Mouse (Mus musculus): ENCODE measurements around the gene Pdgfb.

The Pdgfb gene

DNA sequence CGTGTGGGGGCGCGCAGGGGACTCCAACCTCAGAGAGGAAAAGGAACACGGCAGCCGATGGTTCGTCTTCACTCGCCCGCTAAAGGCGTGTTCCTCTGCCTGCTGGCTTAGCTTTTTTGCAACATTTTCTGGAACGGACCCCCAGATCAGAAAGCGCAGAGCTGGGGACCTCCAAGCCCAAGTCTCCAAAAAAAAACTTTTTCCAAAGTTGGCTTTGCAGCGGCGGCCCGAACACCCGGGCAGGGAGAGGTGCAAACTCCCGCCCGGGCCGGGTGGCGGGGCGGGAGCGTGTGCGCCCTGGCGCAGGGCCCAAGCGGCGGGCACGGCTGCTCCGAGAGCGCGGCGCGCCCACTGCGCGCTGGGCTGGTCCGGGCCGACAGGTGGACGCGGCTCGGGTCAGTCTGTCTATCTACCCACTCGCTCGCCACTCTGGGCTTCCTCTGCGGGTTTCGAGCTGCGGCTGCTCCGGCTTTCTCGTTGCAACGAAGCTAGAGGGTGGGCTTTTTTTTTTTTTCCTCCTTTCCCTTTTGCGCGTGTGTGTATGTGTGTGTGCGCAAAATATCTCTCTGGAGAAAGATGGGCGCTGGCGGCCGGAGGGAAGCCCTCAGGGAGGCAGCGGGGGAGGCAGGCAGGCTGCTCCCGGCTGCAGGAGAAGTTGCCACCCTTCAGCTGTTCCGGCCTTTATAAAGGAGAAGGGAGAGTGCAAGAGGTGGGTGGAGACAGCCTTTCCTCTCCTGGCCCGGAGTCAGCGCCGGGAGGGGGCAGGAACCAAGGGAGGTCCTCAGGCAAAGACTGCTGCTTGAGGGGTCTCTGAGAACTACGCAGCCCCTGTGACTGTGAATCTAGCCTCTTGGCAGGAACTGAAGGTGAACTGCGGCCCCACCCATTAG, at the start of gene Pdgfb:
TSS of gene Pdgfb (minus strand) at position 657 of the 890 bp plus-strand sequence.
- peak; percentile 64 for DNase-seq

DNA sequence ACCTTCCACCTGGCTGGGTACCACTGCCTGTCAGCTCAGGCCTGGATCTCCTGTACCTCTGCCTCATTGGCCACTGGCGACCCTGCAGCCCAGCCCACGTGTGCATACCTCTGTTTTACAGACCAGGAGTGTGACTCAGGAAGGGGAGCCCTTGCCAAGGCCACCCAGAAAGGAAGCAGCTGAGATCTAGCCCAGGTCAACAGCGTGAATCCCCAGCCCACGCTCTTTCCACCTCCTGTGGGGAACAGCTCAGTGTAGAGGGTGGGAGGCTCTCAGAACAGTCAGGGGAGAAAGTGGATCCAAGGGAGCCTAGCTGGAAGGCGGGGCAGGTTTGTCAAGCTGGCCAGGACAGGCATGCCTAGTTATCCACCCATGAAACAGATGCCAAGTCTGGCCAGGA, 48.0 kb upstream of the Pdgfb start:
- no peak for DNase-seq

DNA sequence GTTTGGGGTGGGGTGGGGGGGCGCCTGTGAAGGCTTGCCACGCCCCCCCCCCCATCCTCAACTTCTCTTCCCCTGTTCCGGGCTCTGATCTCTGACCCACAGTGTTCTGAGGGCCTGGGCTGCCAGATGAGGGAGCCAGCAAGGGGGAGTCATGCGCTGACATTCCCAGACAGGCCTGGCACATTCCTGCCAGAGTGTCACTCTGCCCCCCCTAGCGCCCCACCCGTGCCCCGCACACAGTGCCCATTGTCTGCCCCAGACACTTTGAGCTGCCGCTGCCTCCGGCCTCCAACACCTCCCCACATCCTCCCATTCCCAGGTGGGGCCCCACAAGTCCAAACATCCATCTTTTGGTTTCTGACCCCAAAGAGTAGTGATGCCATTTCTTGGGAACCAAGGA, 47.6 kb upstream of the Pdgfb start:
- no peak for DNase-seq

DNA sequence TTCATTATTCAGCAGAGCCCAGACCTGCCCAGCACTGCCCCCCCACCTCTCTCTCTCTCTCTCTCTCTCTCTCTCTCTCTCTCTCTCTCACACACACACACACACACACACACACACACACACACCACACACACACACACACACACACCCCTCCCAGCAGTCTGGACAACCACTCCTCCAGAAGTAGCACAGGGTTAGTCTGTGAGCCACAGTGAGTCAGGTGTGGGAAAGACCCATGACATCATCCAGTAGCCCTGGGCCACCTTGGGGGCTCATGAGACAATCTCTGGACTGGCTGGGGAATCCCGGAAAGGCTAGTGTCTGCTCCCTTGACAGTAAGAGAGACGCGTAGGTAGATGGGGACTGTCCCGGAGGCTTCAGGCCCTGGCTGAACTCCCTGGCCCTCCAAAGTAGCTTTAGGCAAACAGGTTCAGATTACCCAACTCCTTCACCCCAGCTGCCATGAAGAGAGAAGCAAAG, 46.3 kb upstream of the Pdgfb start:
- no peak for DNase-seq

DNA sequence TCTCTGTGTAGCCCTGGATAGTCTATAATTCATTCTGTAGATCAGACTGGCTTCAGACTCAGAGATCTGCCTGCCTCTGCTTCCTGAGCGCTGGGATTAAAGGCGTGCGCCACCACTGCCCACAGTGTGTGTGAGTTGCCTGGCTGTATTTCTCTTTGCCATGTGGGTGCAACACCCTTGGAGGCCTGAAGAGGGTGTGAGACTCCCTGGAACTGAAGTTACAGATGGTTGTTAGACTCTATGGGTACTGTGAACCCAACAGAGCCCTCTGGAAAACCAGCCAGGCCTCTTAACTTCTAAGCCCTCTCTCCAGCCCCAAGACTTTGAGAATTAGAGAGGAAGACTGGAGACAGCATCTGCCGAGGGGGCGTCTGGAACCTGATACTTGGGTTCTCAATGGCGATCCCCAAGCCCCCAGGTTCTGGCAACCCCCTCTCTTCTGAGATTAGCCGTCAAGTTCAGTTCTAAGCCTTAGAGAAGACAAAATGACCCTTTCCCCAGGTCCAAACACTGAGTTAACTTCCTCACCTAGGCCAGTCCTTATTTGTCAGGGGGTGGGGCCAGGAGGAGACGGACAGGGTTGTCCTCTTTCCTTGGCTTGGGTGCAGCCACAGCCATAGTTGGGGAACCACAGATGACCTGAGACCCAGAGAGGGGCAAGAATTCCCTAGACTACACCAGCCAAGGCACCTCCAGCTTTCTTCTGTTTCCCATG, 45.7 kb upstream of the Pdgfb start:
- no peak for DNase-seq

DNA sequence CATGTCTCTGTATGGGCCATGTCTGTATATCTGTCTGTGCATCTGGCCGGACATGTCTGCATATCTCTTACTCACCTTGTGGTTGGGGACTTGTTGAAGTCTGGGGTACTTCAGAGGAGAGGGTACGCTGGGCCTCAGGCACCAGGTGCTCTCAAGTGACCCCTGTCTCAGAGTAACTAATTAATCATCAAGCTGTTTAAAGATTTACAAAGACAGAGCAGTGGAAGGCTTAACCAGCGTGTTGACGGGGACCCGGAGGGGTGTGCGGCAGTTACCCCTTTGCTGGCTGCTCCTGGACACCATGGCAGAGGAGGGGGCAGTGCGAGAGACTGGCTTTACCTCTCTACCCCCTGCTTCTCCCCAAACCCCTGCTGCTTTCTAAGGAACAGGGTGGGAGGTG, 44.8 kb upstream of the Pdgfb start:
- no peak for DNase-seq

DNA sequence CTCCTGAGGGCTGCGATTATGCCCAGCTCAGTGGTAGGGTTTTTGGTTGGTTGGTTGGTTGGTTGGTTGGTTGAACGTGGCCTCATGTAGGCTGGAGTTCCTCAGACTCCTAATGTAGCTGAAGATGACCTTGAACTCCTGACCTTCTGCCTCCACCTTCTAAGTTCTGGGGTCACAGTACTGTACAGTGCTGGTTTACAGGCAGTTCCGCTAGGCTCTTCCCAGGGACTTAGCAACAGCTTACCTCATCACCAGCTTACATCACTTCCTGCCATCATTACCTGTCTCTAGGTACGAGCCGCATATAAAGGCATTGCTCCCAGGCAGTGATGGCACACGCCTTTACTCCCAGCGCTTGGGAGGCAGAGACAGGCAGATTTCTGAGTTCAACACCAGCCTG, 43.4 kb upstream of the Pdgfb start:
- DNase-seq: no peak

DNA sequence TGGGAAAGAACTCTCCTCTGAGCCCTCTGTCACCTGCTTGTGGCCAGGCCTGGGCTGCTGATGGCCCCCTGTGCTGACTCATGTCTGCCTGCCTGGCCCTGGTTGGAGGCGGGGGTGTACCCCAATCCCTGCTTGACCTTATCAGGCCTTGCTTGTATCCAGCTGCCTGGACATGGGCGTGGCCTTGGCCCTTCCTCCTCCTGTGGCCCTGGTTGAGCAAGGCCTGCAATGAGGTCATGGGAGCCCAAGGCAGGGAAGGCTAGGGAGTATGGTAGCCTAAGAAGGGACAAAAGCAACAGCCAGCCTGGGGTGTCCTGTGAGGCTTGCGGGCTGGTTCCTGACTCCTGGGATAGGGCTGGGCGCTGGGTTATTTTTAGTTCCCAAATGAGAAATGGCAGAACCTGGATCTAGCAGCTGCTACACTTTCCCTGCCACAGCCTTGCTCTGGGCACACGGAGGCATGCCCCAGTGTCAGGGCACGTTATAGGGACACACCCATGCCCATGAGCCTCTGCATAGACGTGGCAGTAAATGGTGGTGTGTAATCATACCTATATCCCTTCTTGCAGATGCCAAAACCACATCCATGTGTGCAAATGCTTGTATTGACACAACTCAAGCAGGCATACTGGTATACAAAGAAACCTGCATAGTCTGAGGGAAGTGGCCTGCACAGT, 39.4 kb upstream of the Pdgfb start:
- no peak for DNase-seq

DNA sequence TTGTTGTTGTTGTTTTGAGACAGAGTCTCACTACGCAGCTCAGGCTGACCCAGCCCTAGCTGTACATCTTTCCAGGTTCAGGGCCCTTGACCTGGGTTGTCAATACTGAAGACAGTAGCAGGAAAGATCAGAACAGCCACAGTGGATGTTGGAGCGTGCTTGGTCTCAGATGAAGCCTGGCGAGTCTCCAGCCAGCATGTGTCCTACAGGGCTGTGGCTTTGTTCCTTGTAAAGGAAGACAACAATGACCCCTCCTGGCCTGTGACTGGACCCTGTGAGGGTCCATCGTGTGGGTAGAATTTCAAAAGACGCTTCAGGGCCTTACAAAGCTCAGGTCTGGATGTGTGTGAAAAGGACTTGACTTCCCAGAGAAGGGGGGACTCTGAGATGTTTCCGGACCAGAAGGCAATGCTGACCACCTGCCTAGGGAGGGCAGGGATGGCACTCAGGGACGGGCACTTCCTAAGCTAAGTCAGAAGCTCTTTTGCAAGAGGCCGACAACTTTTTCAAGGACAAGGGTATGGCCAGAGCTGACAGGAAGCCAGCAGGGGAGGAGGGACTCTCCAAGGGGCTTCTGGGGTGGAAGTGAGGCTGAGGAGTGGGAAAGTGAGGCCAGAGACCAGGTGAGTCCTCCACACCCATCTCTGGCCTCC, 38.7 kb upstream of the Pdgfb start:
- DNase-seq: no peak

DNA sequence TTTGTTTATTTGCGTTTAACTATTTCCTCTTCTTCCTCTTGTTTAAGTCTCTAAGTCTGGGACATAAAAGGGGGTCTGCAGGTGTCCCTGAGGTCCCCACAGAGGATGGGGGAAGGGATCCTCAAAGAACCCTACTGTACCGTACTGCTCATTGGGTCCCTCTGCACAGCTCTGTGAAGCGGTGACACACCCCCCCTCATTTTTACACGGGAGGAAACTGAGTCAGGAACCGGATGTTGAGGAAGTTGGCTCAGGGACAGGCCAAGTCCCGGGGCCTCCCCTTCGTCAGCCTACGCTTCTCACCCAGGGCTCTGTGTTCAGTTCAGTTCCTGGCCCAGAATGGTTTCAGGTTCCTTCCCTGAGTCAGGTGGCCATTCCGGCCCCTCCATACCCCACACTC, 37.0 kb upstream of the Pdgfb start:
- DNase-seq: peak; percentile 66

DNA sequence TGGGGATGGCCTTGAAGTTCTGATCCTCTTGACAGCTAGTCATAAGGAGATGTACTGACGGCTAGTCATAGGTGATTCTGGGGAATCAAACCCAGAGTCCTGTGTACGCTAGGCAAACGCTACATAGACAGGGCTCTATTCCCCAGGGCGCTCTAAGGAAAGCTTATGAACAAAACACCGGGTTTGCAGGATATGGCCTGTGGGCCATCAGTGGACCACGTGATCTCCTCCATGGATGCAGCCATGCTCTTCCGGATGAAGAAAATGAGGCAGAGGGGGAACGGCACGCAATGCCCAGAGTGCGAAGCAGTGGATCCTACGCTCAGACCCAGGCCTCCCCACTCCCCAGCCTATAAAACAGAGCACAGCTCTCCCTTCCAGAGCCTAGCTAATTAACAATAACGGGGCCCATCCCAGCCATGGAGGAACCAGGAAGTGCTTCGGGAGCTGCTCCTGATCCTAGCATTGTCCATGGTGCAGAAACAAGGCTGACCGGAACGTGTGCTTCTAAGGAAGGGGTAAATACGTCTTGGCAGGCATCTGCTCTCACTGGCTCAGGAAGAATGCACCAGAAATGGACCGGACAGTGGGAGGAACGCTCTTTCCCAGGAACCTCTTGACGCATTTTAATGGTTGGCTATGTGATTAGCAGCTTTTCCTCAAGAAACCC, 36.5 kb upstream of the Pdgfb start:
- DNase-seq: no peak

DNA sequence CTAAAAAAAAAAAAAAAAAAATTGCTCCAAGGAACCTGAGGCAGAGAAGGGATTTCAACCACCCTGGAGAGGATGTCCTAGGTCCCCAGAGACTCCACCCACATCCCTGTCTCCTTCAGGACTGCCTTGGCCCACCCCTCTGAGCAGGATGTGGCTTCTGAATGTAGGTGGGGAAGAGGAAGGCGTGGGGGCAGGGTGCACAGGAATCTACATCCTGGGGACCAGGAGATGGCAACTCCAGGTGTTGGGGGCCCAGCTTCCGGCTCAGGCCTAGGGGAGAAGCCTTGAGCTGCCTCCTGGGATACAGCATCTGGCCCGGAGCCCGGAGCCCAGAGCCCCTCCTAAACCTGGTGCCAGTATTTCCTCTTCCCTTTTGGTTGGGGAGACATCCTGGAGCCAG, 35.3 kb upstream of the Pdgfb start:
- peak; percentile 85 for DNase-seq

DNA sequence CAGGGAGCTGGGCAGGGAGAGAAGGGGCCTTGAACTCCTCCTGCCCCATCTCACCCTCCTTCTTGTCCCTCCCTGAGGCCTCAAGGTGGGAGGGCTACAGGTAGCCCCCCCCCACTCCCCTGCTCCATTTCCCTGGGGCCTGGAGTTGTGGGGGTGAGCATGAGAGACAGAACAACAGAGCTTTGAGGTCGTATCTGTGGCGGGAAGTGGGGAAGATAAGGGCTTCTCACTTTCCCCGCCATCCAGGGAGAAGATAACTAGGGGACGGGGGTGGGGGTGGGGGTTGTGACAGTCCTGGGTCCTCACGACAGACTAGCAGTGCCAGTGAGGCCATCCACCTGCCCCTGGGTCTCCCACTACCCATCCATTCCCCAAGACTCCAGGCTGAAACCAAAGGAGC, 33.2 kb upstream of the Pdgfb start:
- DNase-seq: peak; percentile 37

DNA sequence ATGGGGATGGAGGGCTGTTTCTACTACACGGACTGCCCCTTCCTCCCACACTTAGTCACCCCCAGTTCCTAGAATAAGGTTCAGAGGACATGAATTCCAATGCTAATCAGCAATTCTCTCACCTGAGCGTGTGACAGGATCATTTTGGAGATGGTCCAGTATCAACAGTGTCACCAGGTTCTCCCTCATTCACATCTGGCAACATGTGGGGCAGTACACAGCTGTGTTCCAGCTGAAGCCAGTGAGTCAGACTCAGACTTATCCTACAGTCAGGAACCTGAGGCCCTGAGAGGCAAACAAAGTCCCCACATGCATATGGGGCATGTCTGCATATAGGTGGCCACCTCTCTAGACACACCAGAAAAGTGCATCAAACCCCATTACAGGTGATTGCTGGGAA, 32.5 kb upstream of the Pdgfb start:
- DNase-seq: no peak

DNA sequence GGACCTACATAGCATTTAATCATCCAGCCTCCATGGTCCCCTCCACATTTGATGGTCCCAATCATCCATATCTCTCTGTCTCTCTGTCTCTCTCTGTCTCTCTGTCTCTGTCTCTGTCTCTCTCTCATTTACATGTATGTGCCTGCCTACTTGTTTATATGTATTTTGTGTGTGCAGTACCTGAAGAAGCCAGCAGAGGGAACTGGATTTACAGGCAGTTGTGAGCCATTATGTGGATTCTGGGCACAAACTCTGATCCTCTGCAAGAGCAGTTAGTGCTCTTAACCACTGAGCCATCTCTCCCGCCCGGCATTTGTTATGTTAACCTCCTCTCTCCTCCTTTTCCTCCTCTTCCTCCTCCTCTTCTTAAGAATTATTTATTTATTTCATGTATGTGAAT, 31.0 kb upstream of the Pdgfb start:
- no peak for DNase-seq

DNA sequence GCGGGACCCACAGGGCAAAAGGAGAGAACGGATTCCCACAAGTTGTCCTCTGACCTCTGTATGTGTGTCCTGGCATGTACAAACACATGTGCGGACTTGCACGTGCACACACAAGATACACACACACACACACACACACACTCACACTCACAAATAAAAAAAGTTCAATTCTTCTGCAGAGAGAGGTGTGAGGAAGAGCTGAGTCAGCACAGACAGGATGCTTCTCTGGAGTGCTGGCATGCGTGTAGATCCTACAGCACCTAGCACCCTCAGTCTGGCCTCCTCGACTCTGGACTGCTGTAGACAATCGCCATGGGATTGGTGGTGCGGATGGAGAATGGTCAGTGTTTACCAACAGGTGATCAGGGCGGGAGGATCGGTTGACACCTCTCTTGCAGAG, 29.5 kb upstream of the Pdgfb start:
- DNase-seq: no peak

DNA sequence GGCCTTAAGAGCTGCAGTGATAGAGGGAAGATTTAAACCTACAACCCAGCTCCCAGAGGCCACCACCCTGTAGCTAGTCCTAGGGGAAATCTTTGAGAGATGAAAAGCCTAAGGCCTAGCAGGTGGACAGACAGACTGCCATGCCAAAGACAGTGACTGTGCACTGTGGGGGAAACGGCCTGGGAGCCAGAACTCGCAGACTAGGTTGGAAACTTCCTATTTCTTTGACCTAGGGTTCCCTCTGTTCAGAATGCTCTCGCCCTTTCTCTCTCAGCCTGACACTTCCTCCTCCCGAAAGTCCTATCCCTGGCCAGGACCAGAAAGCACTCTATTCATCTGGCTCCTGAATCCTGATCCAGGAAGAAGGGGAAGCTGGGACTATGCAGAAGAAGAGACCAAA, 27.4 kb upstream of the Pdgfb start:
- DNase-seq: no peak

DNA sequence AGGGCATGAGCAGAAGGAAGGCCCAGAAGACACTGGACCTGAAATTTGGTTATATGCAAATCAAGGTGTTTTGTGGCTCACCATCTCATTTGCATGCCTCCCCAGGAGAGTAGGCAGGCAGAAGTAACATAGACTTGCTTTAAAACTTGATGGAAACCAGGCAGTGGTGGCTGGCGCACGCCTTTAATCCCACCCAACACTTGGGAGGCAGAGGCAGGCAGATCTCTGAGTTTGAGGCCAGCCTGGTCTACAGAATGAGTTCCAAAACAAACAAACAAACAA, 23.3 kb upstream of the Pdgfb start:
- DNase-seq: no peak

DNA sequence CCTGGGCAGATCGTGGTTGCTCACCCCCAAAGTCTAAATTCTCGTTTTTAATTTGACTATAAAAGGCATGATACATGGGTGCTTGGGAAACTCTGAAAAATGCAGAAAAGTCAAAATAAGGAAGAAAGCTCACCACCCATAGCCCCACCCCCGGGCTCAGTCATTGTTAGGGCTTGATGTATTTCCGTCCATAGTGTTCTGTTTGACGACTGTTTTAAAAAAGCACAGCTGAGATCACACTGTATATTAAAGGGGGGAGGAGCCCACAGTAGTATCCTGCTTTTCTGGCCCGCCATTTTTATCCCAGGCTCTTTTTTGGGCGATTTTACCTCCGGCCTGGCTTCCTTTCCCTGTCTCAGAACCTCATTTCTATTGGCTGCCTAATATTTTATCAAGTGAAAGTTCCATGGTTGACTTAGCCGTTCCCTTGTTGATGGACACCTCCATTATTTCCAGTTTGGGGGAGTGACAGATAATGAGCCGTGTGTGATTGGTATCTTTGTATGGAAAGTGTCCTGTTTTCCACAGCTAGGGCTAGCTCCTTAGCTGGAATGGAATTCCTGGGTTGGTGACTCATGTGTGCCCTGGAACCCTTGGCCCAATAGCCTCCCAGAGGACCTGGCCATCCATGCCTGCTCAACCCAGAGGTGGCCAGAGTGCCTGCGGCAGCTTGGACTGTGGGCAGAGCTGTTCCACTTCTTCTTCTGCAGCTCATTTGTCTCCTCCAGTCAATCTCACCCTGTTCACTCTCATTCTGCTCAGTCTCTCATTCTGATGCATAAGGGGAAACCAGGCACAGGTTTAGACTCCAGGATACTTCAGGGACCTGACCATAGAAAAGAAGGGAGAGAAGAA, 22.7 kb upstream of the Pdgfb start:
- no peak for DNase-seq

DNA sequence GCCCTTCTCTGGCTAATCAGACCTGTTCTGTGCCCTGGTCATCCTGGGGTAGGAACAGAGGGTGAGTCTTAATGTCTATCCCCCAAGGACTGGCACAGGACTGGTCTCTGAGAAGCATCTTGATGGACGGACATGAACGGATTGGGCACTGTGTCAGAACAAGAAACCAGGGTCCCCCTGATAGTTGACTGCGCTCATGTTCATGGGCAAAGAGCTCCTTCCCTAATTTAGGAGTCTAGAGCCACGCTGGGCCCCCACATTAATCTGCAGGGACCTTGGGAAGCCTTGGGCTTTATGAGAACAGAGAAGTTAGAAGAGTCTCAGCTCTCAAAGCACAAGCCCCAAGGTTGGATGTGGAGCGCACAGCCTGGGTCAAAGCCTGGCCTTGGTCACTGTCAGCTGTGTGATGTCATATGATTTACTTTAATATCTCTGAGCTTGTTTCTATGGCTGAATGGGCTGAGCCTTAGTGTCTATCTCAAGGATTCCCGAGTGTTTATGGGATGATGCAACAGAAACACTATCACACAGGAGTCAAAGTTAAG, 20.6 kb upstream of the Pdgfb start:
- DNase-seq: no peak

DNA sequence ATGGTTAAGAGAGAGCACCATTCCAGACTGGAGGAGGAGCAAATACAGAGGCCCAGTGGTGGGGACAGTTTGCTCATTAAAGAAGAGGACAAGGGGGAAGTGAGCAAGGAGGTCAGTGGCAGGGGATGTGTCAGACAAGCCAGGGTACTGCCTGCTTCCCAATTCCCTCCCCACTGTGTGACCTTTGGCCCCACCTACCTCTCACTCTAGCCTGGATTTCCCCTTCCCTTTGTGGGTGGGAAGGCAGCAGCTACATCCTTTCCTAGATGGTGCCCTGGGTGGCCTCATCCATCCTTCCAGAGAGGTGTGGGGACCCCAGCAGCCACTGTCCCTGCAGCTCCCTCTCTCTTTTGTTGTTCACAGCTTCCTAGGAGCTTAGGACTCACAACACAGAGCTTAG, 20.1 kb upstream of the Pdgfb start:
- no peak for DNase-seq

DNA sequence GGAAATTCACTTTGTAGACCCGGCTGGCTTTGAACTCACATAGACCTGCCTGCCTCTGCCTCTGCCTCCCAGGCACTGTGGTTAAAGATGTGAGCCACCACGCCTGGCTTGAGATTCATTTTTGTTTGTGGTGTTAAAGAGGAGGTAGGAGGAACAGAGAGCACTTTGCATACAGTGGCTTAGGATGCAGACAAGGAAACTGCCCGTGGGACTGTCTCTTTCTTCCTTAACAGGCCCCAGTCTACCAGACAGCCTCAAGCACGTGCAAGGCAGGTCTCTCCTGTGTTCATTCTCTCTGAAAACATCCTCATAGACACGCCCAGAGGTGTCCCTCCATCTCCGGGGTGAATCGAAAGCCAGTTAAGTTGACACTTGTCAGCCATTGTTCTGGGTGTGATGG, 19.6 kb upstream of the Pdgfb start:
- no peak for DNase-seq
